Mouse (Mus musculus): ENCODE results near the gene Vax2.

GRCm38 (mm10) chr6:83774126-83774525, 63.1 kb downstream of the Vax2 start:
- no peak for TF ChIP-seq POLR2A (IDR thresholded peaks at IDR 0.05; ENCODE audit: extremely low read depth, insufficient read depth, low read length)
- TF ChIP-seq CTCF (IDR thresholded peaks at IDR 0.05; ENCODE audit: low read depth, low read length) = no peak
